Mouse (Mus musculus) thymus, adult 2 months (tissue): ENCODE data around the gene Trio. TPM values are rescaled to one million over a fixed set of nuclear protein-coding genes. Genes with fewer than 3 reads are reported as not detected.

Experiments
- DNase-seq: peaks from one replicate; pipeline ENCODE4 v3.0.0; 2021
- H3K27ac ChIP-seq: fragments of 200-500 bp; 2 replicates; pipeline ENCODE4 v1.5.1; 2012; ENCODE audit warnings: low read length, control low read depth; ENCODE audit not compliant: control insufficient read depth, insufficient read depth
- H3K27me3 ChIP-seq: fragments of 200-500 bp; 2 replicates; pipeline ENCODE4 v1.6.1; 2012; ENCODE audit warnings: mild to moderate bottlenecking, low read length, moderate library complexity, mixed read lengths; ENCODE audit not compliant: control insufficient read depth, insufficient read depth
- H3K36me3 ChIP-seq: fragments of 200-500 bp; 2 replicates; pipeline ENCODE4 v1.6.1; 2012; ENCODE audit warnings: mild to moderate bottlenecking, low read length, moderate library complexity; ENCODE audit not compliant: control insufficient read depth, insufficient read depth
- H3K4me1 ChIP-seq: fragments of 200-500 bp; replicated peaks from 2 replicates; pipeline ENCODE4 v1.6.1; 2012; ENCODE audit warnings: low read length; ENCODE audit not compliant: control insufficient read depth, insufficient read depth
- H3K4me3 ChIP-seq: fragments of 200-500 bp; 2 replicates; pipeline ENCODE4 v1.5.1; 2012; ENCODE audit warnings: mild to moderate bottlenecking, low read length, control low read depth, moderate library complexity; ENCODE audit not compliant: control insufficient read depth, insufficient read depth
- CTCF ChIP-seq: fragments of 200-500 bp; IDR thresholded peaks from 2 replicates; pipeline ENCODE4 v1.5.1; 2012; ENCODE audit warnings: mild to moderate bottlenecking, control low read depth, low read length, moderate library complexity, borderline replicate concordance; ENCODE audit not compliant: control insufficient read depth, poor library complexity, insufficient read depth; ENCODE audit errors: extremely low read depth
- POLR2A ChIP-seq: fragments of 200-500 bp; IDR thresholded peaks from 2 replicates; pipeline ENCODE4 v1.6.1; 2012; ENCODE audit warnings: mild to moderate bottlenecking, low read length, control low read depth, moderate library complexity; ENCODE audit not compliant: control insufficient read depth, poor library complexity, insufficient read depth; ENCODE audit errors: extremely low read depth
- WGBS: fragments of 180-500 bp; shearing (Covaris S2); methylation state at CpG from one replicate; pipeline ENCODE4 v1.1.7; 2018; 5-methylcytosine and 5-hydroxymethylcytosine counted together
- polyA plus RNA-seq: library from polyadenylated mRNA; depleted of rRNA; stranded (reverse); fragments of >200 nt; gene quantifications from 2 replicates; pipeline ENCODE4 v1.2.3, GENCODE M21; 2012; rRNA removed

The Trio gene
- polyA plus RNA-seq, result 24.9 and 26.6 TPM in 2 replicates

GRCm38 (mm10) chr15:28025447-28026166 is at the start of gene Trio:
TSS of gene Trio (minus strand) at chr15:28025848.
- Histone ChIP-seq H3K4me3 (peak within 1 kb of the TSS; percentile 98), H3K4me1 (peaks cover 26% of the 10 kb centered on the region), H3K27me3 (peaks cover 20% of the 10 kb centered on the region), H3K27ac (no peak within 1 kb of the TSS), H3K36me3 (no peaks in the 10 kb centered on the region)
- TF ChIP-seq POLR2A (0 out of 2 replicates have a peak, but pooled peaks have one; percentile 19), CTCF (0 out of 2 replicates have a peak, but pooled peaks have one; percentile 11)
- peak; percentile 90 for DNase-seq
- whole genome bisulfite sequencing, result 9% methylated on average over 94 of the region's 94 CpGs

GRCm38 (mm10) chr15:28074416-28074970 is 48.8 kb upstream of the Trio start:
- H3K27ac ChIP-seq, result no peak overlapping the region
- DNase-seq, result no peak
- H3K36me3 ChIP-seq, result no peaks in the 10 kb centered on the region
- no peak overlapping the region for H3K4me3 ChIP-seq
- no peaks in the 10 kb centered on the region for H3K4me1 ChIP-seq
- TF ChIP-seq POLR2A (no peak), CTCF (no peak)
- 88% methylated on average over 4 of the region's 4 CpGs for WGBS
- H3K27me3 ChIP-seq, result no peaks in the 10 kb centered on the region

DNA sequence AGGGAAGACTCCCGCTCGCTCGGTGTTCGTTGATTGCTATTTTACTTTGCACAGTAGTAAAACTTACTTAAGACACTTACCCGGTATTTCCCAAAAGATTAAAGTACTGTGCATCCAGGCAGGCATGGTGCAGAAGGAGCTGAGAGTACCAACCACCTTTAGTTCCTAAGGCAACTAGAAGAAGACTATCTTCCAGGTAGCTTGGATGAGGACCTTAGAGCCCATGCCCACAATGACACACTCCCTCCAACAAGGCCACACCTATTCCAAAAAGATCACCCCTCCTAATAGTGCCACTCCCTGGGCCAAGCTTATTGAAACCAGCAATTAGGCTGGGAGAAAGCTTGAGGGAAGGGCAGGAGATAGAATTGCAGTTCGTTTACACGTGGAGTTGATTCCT is 46.0 kb upstream of the Trio start:
- no peak for TF ChIP-seq CTCF
- TF ChIP-seq POLR2A, result no peak
- no peak for DNase-seq
- Histone ChIP-seq H3K4me3 (no peak overlapping the region), H3K27ac (no peak overlapping the region), H3K4me1 (no peaks in the 10 kb centered on the region), H3K27me3 (no peaks in the 10 kb centered on the region), H3K36me3 (no peaks in the 10 kb centered on the region)
- WGBS, result 82% methylated on average over 7 of the region's 7 CpGs

DNA sequence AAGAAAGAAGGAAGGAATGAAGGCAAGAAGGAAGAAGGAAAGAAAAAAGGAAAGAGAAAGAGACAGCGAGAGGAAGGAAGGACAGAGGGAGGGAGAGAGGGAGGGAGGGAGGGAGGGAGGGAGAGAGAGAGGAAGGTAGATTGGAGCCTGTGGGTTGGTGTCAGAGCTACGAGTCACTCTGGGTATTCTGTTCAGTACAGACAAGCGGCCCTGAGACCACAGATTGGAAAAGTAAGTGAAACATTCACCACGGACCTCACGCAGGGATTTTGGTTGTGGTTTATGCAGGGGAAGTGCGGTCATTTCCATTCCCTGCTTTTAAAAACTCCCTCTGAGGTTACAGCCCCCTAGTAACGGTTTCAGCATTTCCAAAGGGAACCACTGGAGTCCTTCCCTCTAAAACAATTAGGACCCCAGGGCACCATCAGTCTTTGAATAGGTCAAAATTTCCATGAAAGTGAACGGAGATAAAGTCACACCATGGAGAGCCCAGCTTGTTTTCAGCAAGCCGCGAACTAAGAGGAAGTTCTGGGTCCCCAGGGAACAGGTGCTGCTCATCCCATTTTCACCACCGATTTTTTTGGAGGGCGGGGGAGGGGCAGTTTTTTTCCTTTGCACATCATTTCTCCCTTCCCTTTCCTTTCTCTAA is 45.2 kb upstream of the Trio start:
- H3K4me3 ChIP-seq, result no peak overlapping the region
- H3K27me3 ChIP-seq, result no peaks in the 10 kb centered on the region
- 3% methylated on average over 12 of the region's 12 CpGs for WGBS

GRCm38 (mm10) chr15:28070221-28070620 is 44.6 kb upstream of the Trio start:
- no peak for DNase-seq
- Histone ChIP-seq H3K4me1 (no peaks in the 10 kb centered on the region), H3K4me3 (no peak overlapping the region), H3K27ac (no peak overlapping the region), H3K27me3 (no peaks in the 10 kb centered on the region), H3K36me3 (no peaks in the 10 kb centered on the region)
- no peak for TF ChIP-seq POLR2A
- no peak for TF ChIP-seq CTCF
- 81% methylated on average over 5 of the region's 5 CpGs for WGBS

More for the DNA sequence above, 45.2 kb upstream of the Trio start:
- DNase-seq, result no peak
- H3K4me1 ChIP-seq, result no peaks in the 10 kb centered on the region
- no peak overlapping the region for H3K27ac ChIP-seq
- no peak for TF ChIP-seq CTCF
- no peak for TF ChIP-seq POLR2A
- H3K36me3 ChIP-seq, result no peaks in the 10 kb centered on the region

DNA sequence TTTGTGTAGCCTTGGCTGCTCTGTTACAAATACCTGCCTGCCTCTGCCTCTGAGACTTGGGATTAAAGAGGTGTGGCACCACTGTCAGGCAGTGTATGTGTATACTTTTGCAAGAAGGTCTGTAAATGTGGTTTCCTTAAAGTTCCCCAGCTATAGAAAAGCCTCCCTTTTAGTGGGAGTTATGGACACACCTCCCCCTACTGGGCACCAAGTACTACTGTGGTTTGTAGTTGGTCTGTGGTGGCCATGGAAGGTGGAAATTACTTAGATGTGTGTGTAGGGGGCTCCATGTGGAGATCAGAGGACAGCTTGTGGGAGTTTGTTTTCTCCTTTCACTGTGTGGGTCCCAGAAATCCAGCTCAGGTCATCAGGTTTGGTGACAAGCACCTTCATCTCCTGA is 41.7 kb upstream of the Trio start:
- no peaks in the 10 kb centered on the region for H3K27me3 ChIP-seq
- H3K4me3 ChIP-seq, result no peak overlapping the region
- TF ChIP-seq POLR2A, result no peak
- no peak for TF ChIP-seq CTCF
- no peaks in the 10 kb centered on the region for H3K4me1 ChIP-seq
- H3K27ac ChIP-seq, result no peak overlapping the region
- no peaks in the 10 kb centered on the region for H3K36me3 ChIP-seq
- no peak for DNase-seq

DNA sequence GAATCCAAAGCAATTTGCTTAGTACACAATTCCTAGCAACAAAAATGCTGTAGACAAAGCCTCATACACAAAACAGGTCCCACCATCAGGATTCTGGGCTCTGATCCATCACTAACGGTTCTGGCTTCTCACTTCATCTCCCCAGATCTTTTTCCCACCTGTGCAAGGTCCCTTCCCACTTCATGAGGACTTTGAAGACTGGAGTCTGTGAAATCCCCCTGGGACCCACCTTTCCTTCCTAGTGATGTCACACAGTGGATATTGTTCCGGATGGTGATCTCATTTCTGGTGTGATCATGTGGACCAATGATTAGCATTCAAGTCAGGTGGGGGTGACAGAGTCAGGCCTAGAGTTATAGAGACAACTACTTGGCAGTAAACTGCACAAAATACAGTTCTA is 40.8 kb upstream of the Trio start:
- no peak overlapping the region for H3K4me3 ChIP-seq
- DNase-seq, result no peak
- TF ChIP-seq POLR2A (no peak), CTCF (no peak)
- no peaks in the 10 kb centered on the region for H3K4me1 ChIP-seq
- WGBS, result 93% methylated on average over 2 of the region's 2 CpGs
- no peaks in the 10 kb centered on the region for H3K36me3 ChIP-seq
- H3K27me3 ChIP-seq, result no peaks in the 10 kb centered on the region
- H3K27ac ChIP-seq, result no peak overlapping the region
